Mouse (Mus musculus): Measurements from ENCODE around the gene Rnf152.

Gene Rnf152

GRCm38 (mm10) chr1:105311899-105312600 is 44.5 kb downstream of the Rnf152 start:
- no peak for DNase-seq

- no peak for DNase-seq
Observed at GRCm38 (mm10) chr1:105302164-105302563, 54.3 kb downstream of the Rnf152 start.

- no peak for DNase-seq
Observed at GRCm38 (mm10) chr1:105301764-105302163, 54.7 kb downstream of the Rnf152 start.

DNA sequence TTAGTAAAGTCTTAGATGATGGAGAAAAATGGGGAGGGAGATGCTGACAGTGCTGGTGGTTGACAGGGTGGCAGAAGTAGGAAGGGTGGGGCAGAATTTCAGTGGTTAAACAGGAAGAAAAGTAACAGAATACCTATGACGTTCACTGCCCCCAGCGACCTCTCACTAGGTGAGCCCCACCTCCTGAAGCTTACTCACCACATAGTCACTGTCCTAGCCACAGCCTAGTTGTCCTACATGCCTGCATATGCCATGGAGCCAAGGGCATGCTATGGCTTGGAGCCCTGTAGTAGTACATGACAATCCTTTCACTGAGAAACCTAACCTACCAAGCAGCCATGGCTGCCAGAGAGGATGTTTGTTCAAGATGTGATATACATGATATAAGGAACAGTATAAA is 64.7 kb downstream of the Rnf152 start:
- DNase-seq, result no peak

DNA sequence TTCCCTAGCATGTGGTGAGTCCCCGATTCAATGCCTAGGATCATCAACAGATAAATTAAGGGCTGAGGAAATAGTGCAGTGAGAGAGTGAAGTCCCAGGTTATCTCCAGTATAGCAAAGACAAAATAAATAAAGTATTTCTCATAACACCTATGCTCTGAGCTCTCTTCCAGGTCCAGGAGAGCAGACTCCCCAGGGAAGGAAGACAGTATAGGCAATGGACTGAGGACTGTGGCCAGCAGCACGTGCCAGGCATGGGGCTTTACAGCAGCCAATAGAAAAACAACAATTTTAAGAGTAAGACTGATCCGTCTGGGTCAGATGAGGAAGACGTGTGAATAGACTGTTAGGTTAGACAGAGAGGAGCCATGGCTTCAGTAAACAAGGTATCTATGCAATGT is 69.0 kb downstream of the Rnf152 start:
- DNase-seq, result no peak

DNA sequence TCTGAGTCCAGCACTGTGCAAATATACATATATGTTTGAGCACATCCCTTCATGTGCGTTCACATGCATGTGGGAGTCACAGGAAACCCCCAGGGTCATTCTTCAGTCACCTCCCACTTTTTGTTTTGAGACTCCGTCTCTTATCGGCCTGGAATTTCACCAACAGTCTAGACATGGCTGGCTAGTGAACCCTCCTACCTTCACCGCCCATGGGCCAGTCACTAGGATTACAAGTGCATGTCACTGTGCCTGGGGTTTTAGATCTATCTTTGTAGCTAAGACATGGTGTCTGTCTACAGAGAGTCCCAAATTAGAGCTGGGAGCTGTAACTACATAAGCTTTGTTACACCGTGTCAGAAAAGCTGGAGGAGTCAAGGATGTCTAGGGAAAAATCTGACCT is 69.6 kb downstream of the Rnf152 start:
- no peak for DNase-seq

DNA sequence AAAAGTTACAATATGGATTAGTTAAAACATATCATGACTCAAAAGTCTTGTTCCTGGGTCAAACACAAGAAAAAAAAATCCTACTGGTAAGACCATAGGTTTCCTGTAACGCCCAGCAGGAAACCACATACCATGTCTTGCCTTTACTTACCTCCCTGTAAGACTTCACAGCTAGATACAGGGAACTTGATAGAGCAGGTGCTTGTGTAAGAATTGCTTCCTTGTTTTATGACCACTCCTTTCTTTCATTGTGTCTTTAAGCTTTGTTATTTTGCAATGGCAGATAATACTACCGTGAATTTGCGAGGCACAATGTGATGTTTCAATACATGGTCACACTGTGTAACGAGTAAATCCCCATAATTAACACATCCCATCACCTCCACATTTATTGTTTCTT is 71.5 kb downstream of the Rnf152 start:
- DNase-seq, result no peak

DNA sequence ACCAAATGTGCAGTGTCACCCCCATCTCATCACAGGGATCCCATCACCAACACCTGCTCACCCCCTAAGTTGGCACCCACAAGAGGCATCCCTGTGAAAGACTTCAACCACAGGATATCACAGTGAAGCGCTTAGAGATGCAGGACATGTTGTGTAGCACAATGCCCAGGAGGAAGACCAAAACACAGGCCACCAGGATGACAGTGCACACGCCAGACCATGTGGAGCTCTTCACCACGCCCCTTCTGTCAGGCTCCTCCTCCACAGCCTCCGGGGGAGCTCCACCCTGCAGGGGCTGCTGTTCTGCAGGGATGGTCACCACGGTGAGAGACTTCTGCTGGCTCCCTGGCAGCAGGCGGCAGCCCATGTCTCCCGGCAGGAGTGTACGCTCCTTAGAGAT is 72.4 kb downstream of the Rnf152 start:
- no peak for DNase-seq

GRCm38 (mm10) chr1:105281277-105281676 is 75.2 kb downstream of the Rnf152 start:
- DNase-seq, result no peak

GRCm38 (mm10) chr1:105280160-105280559 is 76.3 kb downstream of the Rnf152 start:
- no peak for DNase-seq

DNA sequence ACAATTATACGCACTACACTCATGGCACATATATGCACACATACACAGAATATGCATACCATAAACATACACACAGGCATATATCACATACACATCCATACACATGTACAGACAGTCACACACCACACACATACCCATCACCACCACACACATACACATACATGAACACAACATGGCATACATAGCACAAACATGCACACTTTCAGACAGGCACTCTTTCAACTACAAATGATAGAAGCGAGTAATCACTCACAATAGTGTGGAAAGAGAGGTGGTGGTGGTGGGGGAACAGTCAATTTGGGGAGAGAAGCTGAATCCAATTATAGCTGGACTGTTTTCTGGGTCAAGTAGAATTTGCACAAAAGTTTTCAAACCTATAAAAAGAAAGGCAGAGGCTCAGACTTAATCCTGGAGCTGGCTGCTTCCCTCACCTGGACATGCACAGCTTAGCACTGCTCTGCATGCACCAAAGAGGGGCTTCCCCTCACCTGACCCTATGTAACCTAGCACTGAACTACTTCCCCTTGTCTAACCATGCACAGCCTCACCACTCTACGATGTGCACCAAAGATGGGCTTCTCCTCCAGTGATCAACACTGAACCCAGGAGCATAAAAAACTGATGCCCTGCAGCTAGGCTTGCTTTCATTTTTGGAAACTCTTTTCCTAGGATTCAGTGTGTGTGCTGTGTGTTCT is 81.9 kb downstream of the Rnf152 start:
- DNase-seq, result no peak

DNA sequence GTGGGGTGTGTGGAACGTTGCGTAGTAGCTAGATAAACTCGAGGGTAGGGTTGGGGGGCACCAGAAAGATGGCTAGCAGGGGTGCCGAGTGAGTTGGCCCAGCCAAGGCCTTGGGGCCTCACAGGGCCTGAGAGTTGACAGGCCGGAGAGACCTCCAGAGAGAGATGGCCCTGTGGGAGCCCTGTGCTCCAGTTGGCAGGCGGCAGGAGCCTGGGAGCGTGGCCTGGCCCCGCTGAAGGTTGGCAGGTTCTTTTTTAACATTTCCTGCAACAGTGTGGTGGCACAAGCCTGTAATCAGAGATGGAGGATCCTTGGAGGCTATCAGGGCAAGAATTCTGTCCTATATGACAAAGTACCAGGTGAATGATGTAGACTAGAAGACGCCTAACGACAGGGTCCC is 85.4 kb downstream of the Rnf152 start:
- DNase-seq, result no peak

GRCm38 (mm10) chr1:105263283-105264033 is 93.1 kb downstream of the Rnf152 start:
- DNase-seq, result no peak

DNA sequence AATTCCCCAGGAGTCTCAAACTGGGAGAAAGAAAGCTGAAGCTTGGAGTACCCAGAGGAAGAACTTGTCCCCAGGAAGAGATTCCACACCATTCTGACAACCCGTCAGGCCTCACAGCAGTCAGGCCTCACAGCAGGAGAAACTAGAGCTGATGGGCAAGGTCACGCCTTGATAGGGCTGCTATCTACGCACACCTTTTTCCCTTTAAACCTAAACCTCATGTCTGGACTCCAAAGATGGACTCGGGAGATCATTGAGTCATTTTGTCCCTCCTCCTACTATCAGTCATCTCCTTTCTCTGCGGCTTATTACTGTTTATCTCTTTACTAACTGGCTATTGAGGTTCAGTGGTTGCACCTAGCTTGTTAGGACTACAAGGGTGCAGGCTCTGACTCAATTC is 96.3 kb downstream of the Rnf152 start:
- DNase-seq, result no peak

DNA sequence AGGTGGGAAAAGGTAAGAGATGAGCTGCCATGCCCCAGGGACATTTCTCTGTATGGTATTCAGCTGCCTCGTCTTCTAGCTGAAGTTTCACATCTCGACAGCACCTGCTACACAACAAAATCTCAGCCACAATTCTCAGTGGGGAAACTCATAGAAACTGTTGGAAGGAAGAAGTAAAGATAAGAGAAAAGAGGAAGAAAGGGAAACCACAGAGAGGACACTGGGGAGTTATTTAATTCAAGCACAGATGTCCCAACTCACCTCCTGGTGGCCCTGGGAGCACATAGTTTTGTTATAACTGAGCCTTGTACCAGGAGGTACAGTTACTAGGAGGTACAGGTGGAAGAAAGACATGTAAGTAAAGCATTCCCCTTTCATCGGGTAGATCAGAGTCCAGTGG is 99.3 kb downstream of the Rnf152 start:
- no peak for DNase-seq

- no peak for DNase-seq
Observed at GRCm38 (mm10) chr1:105249190-105249589, 107.3 kb downstream of the Rnf152 start.

- DNase-seq, result no peak
Observed at GRCm38 (mm10) chr1:105246651-105247050, 109.9 kb downstream of the Rnf152 start.

- no peak for DNase-seq
Observed at GRCm38 (mm10) chr1:105246075-105246574, 110.4 kb downstream of the Rnf152 start.

GRCm38 (mm10) chr1:105243359-105244142 is 113.0 kb downstream of the Rnf152 start:
- no peak for DNase-seq

DNA sequence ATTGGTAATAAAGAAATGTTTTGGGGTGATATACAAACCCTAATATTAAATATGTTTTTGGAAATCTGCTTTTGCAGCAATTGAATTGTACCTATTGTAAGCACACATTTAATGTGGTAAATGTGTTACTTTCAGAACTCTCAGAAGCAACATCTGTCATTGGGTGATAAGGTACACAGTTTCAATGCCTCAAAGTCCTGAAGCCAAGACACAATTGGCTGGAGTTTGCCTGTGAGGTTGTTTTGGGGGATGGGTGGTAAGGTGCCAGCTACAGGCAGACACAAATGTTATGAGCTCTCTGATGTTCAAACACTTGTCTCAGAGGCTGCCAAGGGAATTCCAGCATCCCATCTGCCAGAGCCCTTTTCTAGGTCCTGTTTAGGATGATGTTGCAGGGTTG is 116.3 kb downstream of the Rnf152 start:
- DNase-seq, result no peak
